Mouse (Mus musculus) frontal cortex, postnatal 36 days (tissue): ENCODE results near the gene Sh2d2a.
"Not testable (repeated sequence)": the region's sequence is repeated elsewhere in the genome, so short reads cannot be mapped to it uniquely, and the experiment has no call there.

Experiments used
- DNase-seq, 2 experiments: peaks; one replicate each; pipeline ENCODE4 v3.0.0; 2022; ENCODE audit warnings: low spot score in 2 of 2

Gene Sh2d2a

DNA sequence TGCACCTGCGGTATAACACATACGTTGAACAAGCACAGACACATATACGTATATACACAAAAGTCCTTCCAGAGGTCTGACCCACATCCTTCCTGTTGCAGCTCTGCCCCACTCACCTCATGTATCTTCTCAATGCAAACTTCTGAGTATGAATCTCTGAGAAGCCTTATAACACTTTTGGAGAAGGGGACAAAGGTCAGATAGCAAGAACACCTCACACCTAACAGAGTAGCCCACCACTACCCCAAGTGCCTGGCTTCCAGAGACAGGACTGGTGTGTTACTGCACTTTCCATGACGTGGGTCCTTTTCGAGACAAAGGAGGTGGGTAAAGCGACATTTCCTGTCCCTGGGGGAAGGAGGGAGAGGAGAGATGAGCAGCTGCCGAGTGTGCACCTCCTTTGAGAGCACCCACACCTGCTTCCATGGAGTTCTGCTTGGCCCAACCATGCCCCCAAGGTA is at the start of gene Sh2d2a:
Gene Sh2d2a (plus strand): TSS at position 106 of the 461 bp plus-strand sequence.
- no peak for DNase-seq

DNA sequence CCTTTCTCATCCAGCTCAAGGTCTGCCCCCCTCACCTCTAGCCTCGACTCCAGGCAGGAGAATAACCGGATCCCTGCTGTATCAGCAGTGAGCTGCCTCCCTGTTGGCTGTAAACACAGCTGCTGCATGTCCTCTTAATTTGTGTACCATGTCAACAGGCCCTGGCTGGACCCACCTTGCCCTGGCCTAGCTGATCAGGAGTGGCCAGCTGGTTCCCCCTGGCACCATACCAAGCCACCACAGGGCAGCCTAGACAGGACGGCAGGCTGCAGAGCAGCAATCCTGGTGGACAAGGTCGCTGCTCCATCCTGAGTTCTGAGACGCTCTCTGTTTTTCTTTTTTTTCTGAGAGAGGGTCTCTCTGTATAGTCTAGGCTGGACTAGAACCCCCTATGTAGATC is 44.9 kb upstream of the Sh2d2a start:
- DNase-seq, result no peak

DNA sequence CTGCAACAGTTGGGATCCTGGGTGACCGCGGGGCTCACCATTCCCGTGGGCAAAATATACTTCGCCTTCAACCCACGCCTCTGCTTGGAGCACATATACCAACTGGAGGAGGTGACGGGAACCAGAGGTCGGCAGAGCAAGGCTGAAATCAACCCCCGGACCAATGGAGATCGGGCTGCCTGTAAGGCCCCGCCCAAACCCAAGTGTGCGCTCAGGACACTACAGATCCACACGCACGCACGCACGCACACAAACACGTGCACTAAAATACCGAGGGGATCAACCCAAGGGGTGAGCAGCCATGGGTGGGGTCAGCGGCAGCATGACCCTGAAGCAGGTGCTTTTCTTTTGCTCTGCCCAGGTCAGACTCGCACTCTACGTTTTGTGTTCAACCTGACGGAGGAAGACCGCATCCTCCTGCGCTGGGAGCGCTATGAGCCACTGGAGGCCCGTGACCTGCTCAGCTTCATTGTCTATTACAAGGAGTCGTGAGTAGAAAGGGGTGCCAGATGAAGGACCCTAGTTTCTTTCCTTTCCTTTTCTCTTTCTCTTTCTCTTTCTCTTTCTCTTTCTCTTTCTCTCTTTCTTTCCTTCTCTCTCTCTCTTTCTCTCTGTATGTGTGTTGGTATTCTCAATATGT is 42.4 kb upstream of the Sh2d2a start:
- DNase-seq, result no peak

DNA sequence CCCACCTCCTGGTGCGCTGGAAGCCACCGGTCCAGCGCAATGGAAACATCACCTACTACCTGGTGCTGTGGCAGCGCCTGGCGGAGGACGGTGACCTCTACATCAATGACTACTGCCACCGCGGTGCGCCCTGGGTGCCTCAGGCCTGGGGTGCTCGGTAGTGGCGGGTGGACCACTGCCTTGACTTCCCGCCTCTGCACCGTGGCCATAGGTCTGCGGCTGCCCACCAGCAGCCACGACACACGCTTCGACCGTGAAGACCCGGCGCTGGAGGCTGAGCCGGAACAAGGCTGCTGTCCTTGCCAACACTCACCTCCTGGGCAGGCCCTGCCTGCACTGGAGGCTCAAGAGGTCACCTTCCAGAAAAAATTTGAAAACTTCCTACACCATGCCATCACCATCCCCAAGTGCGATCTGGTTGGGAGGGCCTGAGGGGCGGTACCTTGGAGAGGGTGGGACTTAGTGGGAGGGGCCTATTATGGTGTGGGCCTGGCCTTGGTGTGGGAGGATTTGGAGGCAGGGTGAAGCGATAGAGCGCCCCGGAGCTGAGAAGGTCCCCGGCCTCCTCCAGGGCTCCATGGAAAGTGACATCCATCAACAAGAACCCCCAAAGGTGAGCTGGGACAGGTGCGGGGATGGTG is 37.1 kb upstream of the Sh2d2a start:
- no peak for DNase-seq

DNA sequence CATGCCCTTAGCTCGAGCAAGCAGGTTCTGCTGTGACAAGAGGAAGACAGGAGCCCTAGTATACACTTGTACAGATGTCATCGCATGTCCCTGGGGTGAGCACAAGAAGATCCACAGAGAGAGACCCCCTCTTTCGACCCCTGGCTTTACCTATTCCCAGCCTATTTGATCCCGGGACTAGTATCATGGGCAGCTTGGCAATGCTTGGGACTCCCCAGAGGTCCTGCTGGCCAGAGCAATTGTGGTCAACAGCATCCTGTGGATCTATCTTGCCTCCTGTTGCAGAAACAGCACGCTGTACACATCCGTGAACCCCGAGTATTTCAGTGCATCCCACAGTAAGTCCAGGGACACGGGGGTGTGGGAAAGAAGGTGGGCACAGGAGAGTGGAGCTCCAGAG is 35.3 kb upstream of the Sh2d2a start:
- no peak for DNase-seq

DNA sequence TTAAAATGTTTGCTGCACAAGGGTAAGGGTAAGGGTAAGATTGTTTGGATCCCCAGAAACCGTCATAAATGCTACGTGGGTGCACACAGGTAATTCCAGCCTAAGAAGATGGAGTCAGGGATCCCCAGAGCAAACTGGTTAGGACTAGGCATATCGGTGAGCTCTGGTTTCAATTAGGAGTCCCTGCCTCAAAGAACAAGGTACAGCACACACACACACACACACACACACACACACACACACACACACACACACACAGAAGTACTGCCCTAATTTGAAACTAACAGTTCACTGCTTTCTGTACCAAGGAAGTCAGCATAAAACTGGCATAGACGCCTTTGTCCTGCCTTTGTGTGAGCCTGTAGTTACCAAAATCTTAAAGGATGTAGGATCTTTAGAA is 34.1 kb upstream of the Sh2d2a start:
- no peak for DNase-seq

DNA sequence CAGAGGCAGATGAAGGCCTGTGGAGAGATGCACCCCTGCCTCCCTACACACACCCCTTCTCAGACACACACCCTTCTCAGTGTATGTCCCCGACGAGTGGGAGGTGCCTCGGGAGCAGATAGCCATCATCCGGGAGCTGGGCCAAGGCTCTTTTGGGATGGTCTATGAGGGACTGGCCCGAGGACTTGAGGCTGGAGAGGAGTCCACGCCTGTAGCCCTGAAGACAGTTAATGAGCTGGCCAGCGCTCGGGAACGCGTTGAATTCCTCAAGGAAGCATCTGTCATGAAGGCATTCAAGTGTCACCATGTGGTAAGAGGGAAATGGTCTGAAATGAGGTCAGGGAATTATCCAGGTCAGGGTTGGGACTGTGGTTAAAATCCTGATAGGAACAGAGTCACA is 33.7 kb upstream of the Sh2d2a start:
- no peak for DNase-seq

DNA sequence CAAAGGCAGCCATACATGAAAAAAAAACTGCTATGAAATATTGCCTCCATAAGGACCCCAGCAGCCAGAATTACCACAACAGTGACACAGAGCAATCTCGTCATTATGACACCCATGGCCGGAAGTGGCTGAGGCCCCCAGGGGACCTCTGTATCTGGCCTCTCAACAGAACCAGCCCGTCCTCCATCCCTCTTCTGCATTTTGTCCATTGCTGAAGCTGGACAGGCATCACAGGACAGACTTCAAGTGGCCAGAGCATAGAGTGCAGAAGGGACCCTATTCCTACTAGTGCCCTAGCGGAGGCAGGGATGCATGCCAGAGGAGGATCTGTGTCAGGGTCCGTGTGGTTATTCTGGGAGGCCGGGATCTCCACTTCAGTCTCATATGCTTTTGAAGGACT is 30.4 kb upstream of the Sh2d2a start:
- DNase-seq, result no peak

DNA sequence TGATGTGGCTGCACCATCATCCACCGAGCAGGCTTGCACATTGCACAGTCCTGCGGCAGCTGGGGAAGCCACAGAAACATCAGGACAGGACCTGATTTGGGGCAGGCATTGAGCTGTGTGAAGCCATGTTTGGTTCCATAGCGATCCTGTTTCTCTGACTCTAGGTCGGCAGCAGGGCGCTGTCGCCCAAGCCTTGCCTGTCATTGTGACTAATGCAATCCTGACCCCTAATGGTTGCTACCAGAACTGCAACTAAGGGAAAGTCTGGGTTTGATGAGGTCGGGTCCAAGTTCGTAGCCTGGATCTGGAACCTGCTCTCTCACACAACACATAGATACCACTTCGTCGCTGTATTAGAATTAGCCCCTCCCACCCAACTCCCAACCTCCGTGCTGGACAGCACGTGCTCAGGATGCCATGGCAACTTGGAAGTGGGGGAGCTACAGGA is 29.9 kb upstream of the Sh2d2a start:
- peak; percentile 69 to 84 for DNase-seq

DNA sequence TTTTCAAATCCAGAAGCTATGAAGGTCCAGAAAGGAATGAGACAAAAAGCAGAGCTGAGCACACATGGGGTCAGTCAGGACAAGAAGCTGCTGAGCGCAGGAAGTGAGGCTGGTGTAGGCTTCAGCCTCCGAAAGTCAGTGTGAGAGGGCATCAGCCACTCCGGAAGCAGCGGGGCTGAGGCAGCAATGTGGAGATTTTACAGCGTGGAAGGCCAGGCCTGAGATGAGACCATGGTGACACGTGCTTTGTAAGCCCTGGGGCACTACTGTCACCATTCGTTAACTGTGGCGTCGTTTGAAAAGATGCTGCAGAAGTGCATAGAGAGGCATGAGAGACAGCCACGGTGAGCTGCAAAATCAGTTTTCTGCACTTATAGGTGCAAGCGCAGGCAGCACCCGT is 28.3 kb upstream of the Sh2d2a start:
- DNase-seq, result no peak

DNA sequence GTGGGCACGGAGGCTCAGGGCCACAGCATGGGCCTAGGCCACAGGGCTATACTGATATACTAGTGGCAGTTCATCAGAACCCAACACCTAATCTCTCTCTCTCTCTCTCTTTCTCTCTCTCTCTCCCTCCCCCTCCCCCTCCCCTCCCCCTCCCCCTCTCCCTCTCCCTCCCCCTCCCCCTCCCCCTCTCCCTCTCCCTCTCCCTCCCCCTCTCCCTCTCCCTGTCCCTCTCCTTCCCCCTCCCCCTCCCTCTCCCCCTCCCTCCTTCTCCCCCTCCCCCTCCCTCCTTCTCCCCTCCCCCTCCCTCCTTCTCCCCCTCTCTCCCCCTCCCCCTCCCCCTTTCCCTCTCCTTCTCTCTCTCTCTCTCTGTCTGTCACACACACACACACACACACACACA is 22.3 kb upstream of the Sh2d2a start, which contains the start of gene Pear1:
Gene Pear1 (minus strand): TSS at position 101 of the 400 bp plus-strand sequence.
- not testable (repeated sequence) for DNase-seq

DNA sequence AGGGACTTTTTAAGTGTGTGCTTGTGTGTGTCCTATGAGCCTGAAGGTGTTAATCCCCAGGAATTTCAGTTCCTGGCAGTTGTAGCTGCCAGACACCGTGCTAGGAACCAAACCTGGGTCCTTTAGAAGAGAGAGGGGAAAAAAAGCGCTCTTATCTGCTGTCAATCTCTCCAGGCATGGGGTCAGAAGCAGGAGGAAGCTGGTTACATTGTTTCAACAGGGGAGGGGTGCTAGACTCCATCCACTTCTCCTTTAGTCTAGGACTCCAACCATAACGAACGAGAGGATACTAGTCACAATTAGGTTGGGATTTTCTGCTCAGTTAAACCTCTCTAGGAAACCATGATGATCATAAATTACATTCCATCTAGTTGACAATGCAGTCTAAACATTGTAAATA is 18.1 kb upstream of the Sh2d2a start:
- DNase-seq, result no peak

DNA sequence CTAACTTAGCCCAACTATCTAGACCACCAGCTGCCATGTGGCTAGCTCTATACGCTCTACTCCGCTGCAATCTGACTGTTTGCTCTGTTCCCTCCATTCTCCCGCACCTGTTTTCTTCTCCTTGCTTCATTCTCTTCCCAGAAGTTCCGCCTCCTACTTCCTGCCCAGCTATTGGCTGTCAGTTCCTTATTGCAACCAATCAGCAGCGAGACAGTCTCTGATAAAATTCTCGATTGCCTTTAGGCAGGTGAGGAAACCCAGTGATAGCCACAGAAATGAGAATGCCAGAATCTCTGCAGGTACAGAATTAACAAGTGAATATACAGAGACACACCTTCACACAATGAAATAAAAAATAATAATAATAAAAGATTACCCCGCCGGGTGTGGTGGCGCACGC is 17.5 kb upstream of the Sh2d2a start:
- no peak for DNase-seq

DNA sequence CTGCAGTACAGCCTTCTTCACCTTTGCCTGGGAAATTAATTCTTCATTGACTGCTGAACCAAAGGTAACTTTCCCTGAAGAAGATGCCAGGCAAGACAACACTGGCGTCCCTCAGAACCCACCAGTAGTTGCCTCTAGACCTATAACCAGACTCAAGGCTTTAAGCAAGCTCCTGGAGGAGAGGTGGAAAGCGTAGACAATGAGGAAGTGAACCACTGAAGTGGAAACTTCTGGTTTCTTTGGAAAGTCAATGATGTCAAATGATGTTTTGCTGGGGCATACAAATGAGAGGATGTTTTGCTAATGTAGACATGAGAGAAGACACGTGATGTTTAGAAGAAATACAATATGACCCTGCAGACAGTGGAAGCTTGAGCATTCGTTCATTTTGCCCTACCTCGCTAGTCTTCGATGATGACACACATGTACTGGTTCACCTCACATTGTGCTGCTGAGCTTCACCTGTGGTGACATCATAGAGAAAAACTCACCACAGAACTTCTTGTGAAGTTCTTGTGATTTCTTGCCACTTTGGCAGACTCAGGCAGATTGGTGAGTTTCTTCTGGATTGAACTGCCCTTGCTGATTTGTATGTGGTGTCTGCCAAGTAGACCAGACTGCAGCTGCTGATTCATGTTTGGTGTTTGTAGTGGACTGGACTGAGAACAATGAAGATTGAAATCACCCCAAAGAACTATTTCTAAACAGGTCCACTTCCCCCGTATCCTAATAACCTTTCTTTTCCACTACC is 14.3 kb upstream of the Sh2d2a start:
- DNase-seq, result no peak

DNA sequence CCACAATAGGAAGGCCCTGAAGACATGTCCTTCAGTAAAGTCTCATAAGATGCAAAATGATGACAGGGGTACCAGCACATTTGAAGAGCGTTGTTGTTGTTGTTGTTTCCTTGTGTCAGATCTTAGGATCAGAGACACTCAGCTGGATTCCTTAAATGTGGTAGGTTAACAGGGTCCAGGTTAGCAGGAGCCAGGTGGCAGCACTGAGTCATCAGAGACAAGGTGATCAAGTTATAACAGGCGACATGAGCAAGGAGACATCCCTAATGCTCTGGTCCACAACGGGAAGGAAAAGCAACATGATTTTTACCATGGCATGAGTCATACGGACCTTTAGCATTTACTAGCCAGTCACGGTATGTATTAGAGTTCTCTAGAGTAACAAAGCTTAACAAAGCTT is 13.1 kb upstream of the Sh2d2a start:
- no peak for DNase-seq

DNA sequence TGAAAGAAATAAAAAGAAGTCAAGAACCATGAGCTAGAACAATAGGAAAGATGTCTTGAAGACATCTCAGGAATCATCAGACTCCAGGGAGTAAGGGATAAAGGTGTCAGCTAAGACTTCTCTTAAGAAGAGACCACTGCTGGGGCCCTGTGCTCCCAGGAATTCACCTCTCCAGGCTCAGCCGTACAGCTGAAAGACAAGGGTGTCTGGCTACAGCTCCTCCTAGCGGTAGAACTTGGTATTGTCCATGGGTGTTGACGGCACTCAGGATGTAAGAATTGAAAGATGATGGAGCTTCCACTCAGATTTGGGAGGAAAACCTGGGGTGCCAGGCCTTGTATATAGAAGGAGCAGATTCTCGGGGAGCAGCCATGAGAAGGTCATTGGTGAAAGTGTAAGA is 7.9 kb upstream of the Sh2d2a start:
- peak; percentile 78 to 79 for DNase-seq

DNA sequence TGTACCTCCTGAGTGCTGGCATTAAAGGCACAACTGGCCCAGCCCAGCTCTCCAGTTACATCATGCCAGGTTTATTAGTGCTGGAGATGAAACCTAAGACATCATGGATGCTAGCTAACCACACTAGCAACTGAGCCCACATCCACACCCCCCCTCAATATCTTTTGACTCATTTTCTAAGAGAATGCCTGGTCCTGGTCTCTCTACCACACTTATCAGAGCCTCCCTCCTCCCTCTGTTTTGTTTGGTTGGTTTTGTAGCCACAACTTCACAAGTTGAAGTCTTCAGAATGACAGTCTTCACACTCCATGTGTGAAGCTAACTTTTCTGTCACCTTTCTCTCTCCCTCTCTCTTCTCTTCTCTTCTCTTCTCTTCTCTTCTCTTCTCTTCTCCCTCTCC is 5.7 kb upstream of the Sh2d2a start:
- no peak for DNase-seq

DNA sequence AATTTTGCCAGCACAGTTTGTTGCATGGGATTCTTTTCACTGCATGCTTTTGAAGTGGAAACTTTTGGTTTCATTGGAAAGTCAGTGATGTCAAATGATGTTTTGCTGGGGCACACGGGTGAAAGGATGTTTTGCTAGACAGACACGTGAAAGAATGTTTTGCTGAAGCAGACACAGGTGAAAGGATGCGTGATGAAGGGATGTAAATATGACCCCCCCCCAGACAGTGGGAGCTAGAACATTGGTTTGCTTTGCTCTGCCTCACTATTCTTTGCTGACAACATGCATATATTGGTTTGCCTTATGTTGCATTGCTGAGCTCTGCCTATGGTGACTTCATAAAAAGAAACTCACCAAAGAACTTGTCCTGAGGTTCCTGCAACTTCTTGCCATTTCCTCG is 1.6 kb upstream of the Sh2d2a start:
- DNase-seq, result no peak

DNA sequence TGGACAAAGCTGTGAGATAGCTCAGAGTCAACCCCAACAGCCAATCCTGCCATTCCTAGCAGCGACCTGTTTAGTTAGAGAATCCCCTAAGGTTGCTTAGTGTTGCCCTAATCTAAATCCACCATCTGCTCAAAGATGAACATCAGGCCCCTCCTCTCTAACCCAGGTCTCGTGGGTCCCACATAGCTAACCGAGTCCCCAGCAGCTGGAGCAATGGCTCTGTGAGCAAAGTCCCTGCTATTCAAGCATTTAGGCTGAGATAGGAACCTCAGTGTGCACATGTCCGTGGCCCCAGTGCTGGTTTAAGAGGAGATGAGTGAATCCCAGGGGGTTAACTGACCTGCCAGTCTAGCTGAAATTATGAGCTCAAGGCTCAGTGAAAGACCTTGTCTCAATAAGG is 369 bp upstream of the Sh2d2a start:
- DNase-seq, result no peak

DNA sequence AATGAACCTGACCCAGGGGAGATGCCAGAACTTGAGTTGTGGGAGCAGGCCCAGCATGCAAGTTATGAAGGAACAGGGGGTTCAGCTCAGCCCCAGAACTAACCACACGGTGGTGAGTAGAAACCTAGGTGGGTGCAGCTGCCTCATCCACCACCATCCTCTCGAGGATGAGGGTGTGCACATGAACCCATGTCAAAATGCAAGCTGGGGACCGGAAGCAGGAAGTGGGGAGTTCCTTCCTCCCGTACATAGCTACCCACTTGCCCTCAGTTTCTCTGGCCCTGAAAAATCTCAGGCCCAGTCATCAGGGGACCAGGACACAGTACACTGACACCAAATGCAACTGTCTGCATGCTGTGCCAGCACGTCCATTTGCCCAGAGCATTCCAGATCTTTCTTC is 1.1 kb downstream of the Sh2d2a start:
- no peak for DNase-seq

DNA sequence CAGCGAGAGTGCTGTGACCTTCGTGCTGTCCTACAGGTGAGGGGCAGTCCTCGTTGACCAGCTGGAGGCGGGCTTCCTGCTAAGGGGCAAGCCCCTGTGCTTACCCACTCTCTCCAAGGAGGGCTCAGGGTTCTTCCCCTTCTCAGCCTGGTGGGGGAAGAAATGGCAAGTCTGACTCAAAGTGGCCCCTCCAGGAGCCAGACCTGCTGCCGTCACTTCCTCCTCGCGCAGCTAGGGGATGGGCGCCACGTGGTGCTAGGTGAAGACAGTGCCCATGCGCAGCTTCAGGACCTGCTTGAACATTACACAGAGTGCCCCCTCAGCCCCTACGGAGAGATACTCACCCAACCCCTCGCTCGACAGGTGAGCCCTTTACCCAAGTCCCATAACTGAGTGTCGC is 2.6 kb downstream of the Sh2d2a start:
- no peak for DNase-seq

DNA sequence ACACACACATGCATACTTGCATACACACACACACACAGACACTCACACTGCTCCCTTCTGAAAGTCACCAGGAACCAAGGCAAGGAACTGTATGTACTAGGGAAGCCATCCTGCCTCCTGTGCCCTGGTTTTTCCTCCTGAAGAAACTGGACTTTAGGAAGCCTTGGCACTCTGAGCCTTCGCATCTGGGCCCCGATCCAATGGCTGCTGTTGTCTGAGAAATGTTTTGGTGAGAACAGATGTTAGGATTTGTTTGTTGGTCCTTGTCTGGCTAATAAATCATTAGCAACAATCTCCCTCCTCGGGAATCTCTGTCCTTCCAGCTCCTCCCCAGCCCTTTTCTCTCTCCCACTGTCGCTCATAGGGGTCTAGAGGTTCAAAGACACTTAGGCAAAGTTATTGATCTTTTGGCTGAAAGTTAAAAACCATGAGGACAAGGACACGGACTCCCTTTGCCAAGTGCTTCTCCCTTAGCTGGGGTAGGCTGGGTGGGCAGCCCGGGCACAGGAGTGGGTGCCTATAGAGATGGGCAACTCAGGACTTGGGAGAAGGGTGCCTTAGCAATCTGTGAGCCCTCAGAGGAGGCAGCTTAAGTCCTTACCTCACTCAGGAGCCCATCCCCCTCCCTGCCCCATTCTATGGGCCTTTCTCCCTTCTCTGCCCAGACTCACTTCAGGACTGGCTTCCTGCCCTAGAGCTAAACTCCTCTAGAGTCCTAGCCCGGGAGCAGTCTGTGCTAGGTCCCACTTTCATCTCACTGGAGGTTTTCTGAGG is 8.4 kb downstream of the Sh2d2a start:
- DNase-seq, result no peak
